Mouse (Mus musculus): ENCODE measurements around the gene Bysl. TPM values are rescaled to one million over a fixed set of nuclear protein-coding genes. Genes with fewer than 3 reads are reported as not detected.
A peak's percentile ranks its signal among the peaks of the same experiment; 100 is the strongest.

Gene Bysl
- total and polyA plus RNA-seq, 2 experiments = 2.5 to 8.1 TPM

GRCm38 (mm10) chr17:47594969-47595247, 16.4 kb downstream of the Bysl start:
- Histone ChIP-seq H3K27me3 (ENCODE audit: control insufficient read depth, insufficient read depth, low read length) (no peaks in the 10 kb centered on the region), H3K9ac (ENCODE audit: low read depth, low read length) (peak overlapping the region; percentile 30; the same call in 1 of the 2 replicates), H3K27ac (replicated peaks; ENCODE audit: insufficient read depth, low read depth, low read length) (peak overlapping the region; percentile 40), H3K4me1 (ENCODE audit: control insufficient read depth, insufficient read depth, low read length) (peaks cover 8% of the 10 kb centered on the region), H3K4me3 (ENCODE audit: insufficient read depth, low read depth, low read length) (peak overlapping the region; percentile 14; the same call in 1 of the 2 replicates), H3K79me2 (ENCODE audit: control insufficient read depth, insufficient read depth, low read length) (peaks cover 5% of the 10 kb centered on the region; the same call in 1 of the 2 replicates), H3K36me3 (ENCODE audit: control insufficient read depth, insufficient read depth, low read length) (no peaks in the 10 kb centered on the region)
- 33% methylated on average over 9 of the region's 9 CpGs for WGBS
- no peak for DNase-seq (ENCODE audit: extremely low read depth, low read depth, low spot score)
- no peak for TF ChIP-seq CTCF (IDR thresholded peaks at IDR 0.05; ENCODE audit: low read depth, low read length)
- TF ChIP-seq POLR2A (IDR thresholded peaks at IDR 0.05; ENCODE audit: extremely low read depth, insufficient read depth, low read length) = no peak

- H3K4me1 ChIP-seq (ENCODE audit: control insufficient read depth, insufficient read depth, low read length) = peaks cover 8% of the 10 kb centered on the region
- WGBS = 3% methylated on average over 43 of the region's 43 CpGs
- peak; percentile 13 for DNase-seq (ENCODE audit: extremely low read depth, low read depth, low spot score)
These were observed 16.9 kb downstream of the Bysl start for GRCm38 (mm10) chr17:47594183-47594968.

GRCm38 (mm10) chr17:47593854-47594182, 17.5 kb downstream of the Bysl start:
- WGBS = under 1% methylated on average over 13 of the region's 13 CpGs
- DNase-seq (ENCODE audit: extremely low read depth, low read depth, low spot score) = peak; percentile 36
- Histone ChIP-seq H3K36me3 (ENCODE audit: control insufficient read depth, insufficient read depth, low read length) (no peaks in the 10 kb centered on the region), H3K27ac (replicated peaks; ENCODE audit: insufficient read depth, low read depth, low read length) (peak overlapping the region; percentile 72), H3K9ac (ENCODE audit: low read depth, low read length) (peak overlapping the region; percentile 92), H3K4me1 (ENCODE audit: control insufficient read depth, insufficient read depth, low read length) (peaks cover 9% of the 10 kb centered on the region), H3K27me3 (ENCODE audit: control insufficient read depth, insufficient read depth, low read length) (no peaks in the 10 kb centered on the region), H3K79me2 (ENCODE audit: control insufficient read depth, insufficient read depth, low read length) (peaks cover 5% of the 10 kb centered on the region; the same call in 1 of the 2 replicates), H3K4me3 (ENCODE audit: insufficient read depth, low read depth, low read length) (peak overlapping the region; percentile 95)
- no peak for TF ChIP-seq CTCF (IDR thresholded peaks at IDR 0.05; ENCODE audit: low read depth, low read length)
- no peak for TF ChIP-seq POLR2A (IDR thresholded peaks at IDR 0.05; ENCODE audit: extremely low read depth, insufficient read depth, low read length)

More at GRCm38 (mm10) chr17:47594183-47594968, 16.9 kb downstream of the Bysl start:
- peaks cover 5% of the 10 kb centered on the region; the same call in 1 of the 2 replicates for H3K79me2 ChIP-seq (ENCODE audit: control insufficient read depth, insufficient read depth, low read length)
- H3K36me3 ChIP-seq (ENCODE audit: control insufficient read depth, insufficient read depth, low read length) = no peaks in the 10 kb centered on the region
- peak overlapping the region; percentile 72 for H3K27ac ChIP-seq (replicated peaks; ENCODE audit: insufficient read depth, low read depth, low read length)
- peak overlapping the region; percentile 92 for H3K9ac ChIP-seq (ENCODE audit: low read depth, low read length)
- peak overlapping the region; percentile 95 for H3K4me3 ChIP-seq (ENCODE audit: insufficient read depth, low read depth, low read length)
- TF ChIP-seq CTCF (IDR thresholded peaks at IDR 0.05; ENCODE audit: low read depth, low read length) (no peak), POLR2A (IDR thresholded peaks at IDR 0.05; ENCODE audit: extremely low read depth, insufficient read depth, low read length) (no peak)
- H3K27me3 ChIP-seq (ENCODE audit: control insufficient read depth, insufficient read depth, low read length) = no peaks in the 10 kb centered on the region

- Histone ChIP-seq H3K36me3 (ENCODE audit: control insufficient read depth, insufficient read depth, low read length) (no peaks in the 10 kb centered on the region), H3K4me1 (ENCODE audit: control insufficient read depth, insufficient read depth, low read length) (peaks cover 11% of the 10 kb centered on the region), H3K27ac (replicated peaks; ENCODE audit: insufficient read depth, low read depth, low read length) (peak overlapping the region; percentile 72), H3K79me2 (ENCODE audit: control insufficient read depth, insufficient read depth, low read length) (peaks cover 5% of the 10 kb centered on the region; the same call in 1 of the 2 replicates), H3K27me3 (ENCODE audit: control insufficient read depth, insufficient read depth, low read length) (no peaks in the 10 kb centered on the region), H3K9ac (ENCODE audit: low read depth, low read length) (peak overlapping the region; percentile 92), H3K4me3 (ENCODE audit: insufficient read depth, low read depth, low read length) (peak overlapping the region; percentile 95)
- WGBS = under 1% methylated on average over 63 of the region's 63 CpGs
- peak; percentile 72 for DNase-seq (ENCODE audit: extremely low read depth, low read depth, low spot score)
- peak; percentile 37; the same call in 1 of the 2 replicates for TF ChIP-seq POLR2A (IDR thresholded peaks at IDR 0.05; ENCODE audit: extremely low read depth, insufficient read depth, low read length)
- TF ChIP-seq CTCF (IDR thresholded peaks at IDR 0.05; ENCODE audit: low read depth, low read length) = no peak
These were observed 18.0 kb downstream of the Bysl start for GRCm38 (mm10) chr17:47593215-47593853.

GRCm38 (mm10) chr17:47591073-47591472, 20.2 kb downstream of the Bysl start:
- H3K79me2 ChIP-seq (ENCODE audit: control insufficient read depth, insufficient read depth, low read length) = peaks cover 5% of the 10 kb centered on the region; the same call in 1 of the 2 replicates
- DNase-seq (ENCODE audit: extremely low read depth, low read depth, low spot score) = no peak
- H3K27me3 ChIP-seq (ENCODE audit: control insufficient read depth, insufficient read depth, low read length) = no peaks in the 10 kb centered on the region
- 74% methylated on average over 3 of the region's 3 CpGs for WGBS
- no peaks in the 10 kb centered on the region for H3K36me3 ChIP-seq (ENCODE audit: control insufficient read depth, insufficient read depth, low read length)
- no peak overlapping the region for H3K9ac ChIP-seq (ENCODE audit: low read depth, low read length)
- H3K4me1 ChIP-seq (ENCODE audit: control insufficient read depth, insufficient read depth, low read length) = peaks cover 10% of the 10 kb centered on the region
- TF ChIP-seq CTCF (IDR thresholded peaks at IDR 0.05; ENCODE audit: low read depth, low read length) (no peak), POLR2A (IDR thresholded peaks at IDR 0.05; ENCODE audit: extremely low read depth, insufficient read depth, low read length) (no peak)
- H3K4me3 ChIP-seq (ENCODE audit: insufficient read depth, low read depth, low read length) = no peak overlapping the region
- H3K27ac ChIP-seq (replicated peaks; ENCODE audit: insufficient read depth, low read depth, low read length) = no peak overlapping the region

Data from liver, adult 2 months (tissue).